Mouse (Mus musculus) kidney, adult 10 weeks (tissue): ENCODE data around the gene 1700003E16Rik. TPM values are rescaled to one million over a fixed set of nuclear protein-coding genes. Genes with fewer than 3 reads are reported as not detected.

Experiments
- polyA plus RNA-seq: library from polyadenylated mRNA; stranded (reverse); fragments of 350-450 nt; fragmentation: Illumina TruSeq; extraction: RNeasy Lipid Tissue Mini Kit (QIAGEN cat#74804); gene quantifications from one replicate; pipeline ENCODE4 v1.2.3, GENCODE M21; 2014; ENCODE audit warnings: low read depth, low replicate concordance

Gene 1700003E16Rik
- not detected for polyA plus RNA-seq

DNA sequence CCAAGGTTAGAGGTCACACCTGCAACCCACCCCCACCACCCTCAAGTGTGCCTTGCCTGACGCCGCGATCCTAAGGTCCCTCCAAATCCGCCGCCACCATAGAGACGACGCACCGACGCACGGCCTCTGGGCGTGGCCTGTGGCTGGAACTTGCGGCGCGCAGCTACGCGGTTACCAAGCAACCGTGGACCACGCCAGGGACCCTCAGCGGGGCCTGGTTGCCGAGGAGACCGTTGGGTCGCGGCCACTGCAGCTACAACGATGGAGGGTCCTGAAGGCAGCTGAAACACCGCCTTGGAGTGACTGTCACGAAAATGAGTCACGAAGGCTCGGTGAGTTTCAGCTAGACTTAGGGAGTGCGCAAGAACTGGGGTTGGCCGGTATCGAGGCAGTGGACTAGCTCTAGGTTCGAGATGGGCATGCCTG is at the start of gene 1700003E16Rik, which contains the start of gene Wdr54:
TSS of gene 1700003E16Rik (plus strand) at position 146 of the 426 bp plus-strand sequence.
TSS of gene Wdr54 (minus strand) at position 139 of the 426 bp plus-strand sequence.

DNA sequence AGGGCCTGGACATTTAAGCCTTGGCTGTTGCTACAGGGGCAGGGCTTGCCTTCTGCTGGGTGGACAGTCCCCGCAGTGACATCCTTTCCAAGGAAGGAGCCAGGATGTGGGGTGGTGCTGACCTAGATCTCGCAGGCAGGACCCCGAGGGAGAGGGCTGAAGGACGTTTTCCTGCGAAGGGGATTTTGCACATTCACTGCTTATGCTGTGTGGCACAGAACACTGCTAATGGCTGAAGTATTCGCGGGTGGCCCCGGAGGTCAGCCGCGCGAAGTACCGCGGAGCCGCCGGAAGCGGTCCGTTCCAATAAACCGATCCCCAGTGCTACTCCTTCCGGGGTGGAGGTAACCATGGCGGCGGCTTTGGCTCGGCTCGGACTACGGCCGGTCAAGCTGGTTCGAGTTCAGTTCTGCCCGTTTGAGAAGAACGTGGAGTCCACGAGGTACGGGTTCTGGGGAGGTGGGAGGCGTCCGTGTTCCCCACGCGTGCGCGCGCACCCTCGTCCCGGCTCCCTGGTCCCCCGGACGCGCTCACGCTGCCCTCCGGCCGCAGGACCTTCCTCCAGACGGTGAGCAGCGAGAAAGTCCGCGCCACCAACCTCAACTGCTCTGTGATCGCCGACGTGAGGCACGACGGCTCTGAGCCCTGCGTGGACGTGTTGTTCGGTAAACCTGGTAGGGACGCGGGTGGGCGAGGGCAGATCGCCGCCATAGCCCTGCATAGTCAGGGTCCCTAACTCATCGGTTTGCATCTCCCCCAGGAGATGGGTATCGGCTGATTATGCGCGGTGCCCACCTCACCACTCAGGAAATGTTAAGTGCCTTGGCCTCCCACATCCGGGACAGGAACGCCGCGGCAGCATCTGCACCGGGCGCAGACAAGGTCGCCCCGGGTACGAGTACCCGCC is 47.2 kb upstream of the 1700003E16Rik start, which contains the start of gene Mrpl53:
TSS of gene Mrpl53 (plus strand) at position 279 of the 907 bp plus-strand sequence.

DNA sequence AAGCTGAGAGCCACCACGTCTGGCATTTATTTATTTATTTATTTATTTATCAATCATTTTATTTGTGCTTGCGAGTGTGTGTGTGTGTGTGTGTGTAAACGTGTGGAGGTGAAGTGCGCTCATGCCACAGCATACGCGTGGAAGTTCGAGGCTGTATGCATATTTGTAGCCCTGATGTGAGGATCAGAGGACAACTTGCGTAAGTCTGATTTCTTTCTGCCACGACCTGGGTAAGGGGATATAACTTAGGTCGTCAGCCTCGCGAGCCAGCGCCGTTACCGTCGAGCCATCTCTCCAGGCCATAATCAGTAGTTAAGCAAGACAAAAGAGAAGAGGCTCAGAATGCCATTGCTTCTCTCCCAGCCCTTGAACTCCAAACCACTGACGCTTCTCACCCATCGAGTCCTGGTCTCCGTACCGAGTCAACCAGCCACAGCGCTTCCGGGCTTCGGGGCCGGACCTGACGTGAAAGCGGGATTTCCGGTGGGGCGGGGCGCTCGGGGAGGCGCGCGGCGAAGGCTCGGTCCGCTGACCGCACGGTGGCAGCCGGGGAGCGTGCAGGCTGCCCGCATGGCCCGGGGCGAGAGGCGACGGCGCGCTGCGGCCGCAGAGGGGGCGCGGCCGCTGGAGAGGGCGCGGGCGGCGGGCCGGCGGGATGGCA is 41.1 kb upstream of the 1700003E16Rik start, which contains the start of gene Mogs:
TSS of gene Mogs (plus strand) at position 486 of the 661 bp plus-strand sequence.

GRCm38 (mm10) chr6:83120930-83121862 is 35.0 kb upstream of the 1700003E16Rik start, which contains the start of gene Wbp1:
Gene Wbp1, minus strand, starts transcription at chr6:83121559.

GRCm38 (mm10) chr6:83125331-83125730 is 30.9 kb upstream of the 1700003E16Rik start, which contains the start of gene Ino80b:
Gene Ino80b, minus strand, starts transcription at chr6:83125431.

GRCm38 (mm10) chr6:83134951-83135513 is 21.2 kb upstream of the 1700003E16Rik start, which contains the start of gene Rtkn:
Gene Rtkn, plus strand, starts transcription at chr6:83135463.

DNA sequence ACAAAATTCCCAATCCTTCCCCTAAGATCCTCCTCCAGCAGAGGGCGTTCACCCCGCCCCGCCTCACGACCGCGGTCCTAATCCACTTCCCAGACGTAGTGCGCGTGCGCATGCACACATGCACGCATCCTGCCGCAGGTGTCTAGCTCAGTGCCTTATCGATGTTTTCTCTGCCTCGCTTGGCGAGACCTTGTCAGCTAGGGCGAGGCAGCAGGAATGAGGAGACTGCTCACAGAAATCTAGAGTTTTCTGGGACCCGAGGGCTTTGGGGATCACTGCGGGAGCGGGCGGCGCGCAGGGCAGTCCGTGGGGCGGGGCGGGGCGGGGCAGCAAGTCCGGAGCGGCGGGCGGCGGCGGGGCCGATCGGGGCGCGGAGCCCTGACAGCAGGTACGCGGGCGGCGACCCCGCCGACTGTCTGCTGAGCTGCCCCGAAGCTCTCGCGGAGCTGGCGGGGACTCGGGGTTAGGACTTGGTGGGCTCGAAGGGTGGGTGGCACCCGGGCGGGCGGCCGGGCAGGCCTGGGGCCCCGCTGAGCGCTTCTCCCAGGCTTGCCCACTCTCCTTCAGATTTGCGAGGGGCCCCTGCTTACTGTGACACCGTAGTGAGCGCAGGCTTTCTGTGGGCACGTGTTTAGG is 9.5 kb downstream of the 1700003E16Rik start, which contains the start of gene Dctn1:
TSS of gene Dctn1 (plus strand) at position 314 of the 636 bp plus-strand sequence.

Other genes with a start within 250 kb of the 1700003E16Rik start
- gene Sema4f, start 216.6 kb upstream of the 1700003E16Rik start, polyA plus RNA-seq: not detected
- gene M1ap, start 209.5 kb upstream of the 1700003E16Rik start, polyA plus RNA-seq: not detected
- gene Dok1, start 122.9 kb upstream of the 1700003E16Rik start, polyA plus RNA-seq: not detected
- gene Loxl3, start 122.2 kb upstream of the 1700003E16Rik start, polyA plus RNA-seq: 1.3 TPM
- gene Aup1, start 101.9 kb upstream of the 1700003E16Rik start, polyA plus RNA-seq: 3.8 TPM
- gene Htra2, start 101.1 kb upstream of the 1700003E16Rik start, polyA plus RNA-seq: 1.8 TPM
- 0.61 TPM for gene Dqx1, start 98.6 kb upstream of the 1700003E16Rik start, polyA plus RNA-seq
- gene Tlx2, start 86.1 kb upstream of the 1700003E16Rik start, polyA plus RNA-seq: not detected
- 3.8 TPM for gene Pcgf1, start 78.5 kb upstream of the 1700003E16Rik start, polyA plus RNA-seq
- gene Lbx2, start 70.0 kb upstream of the 1700003E16Rik start, polyA plus RNA-seq: not detected
- gene Ccdc142, start 54.8 kb upstream of the 1700003E16Rik start, polyA plus RNA-seq: not detected
- gene Gm42688, start 54.8 kb upstream of the 1700003E16Rik start, polyA plus RNA-seq: 0.53 TPM
- gene Mrpl53, start 47.4 kb upstream of the 1700003E16Rik start, polyA plus RNA-seq: 50.2 TPM
- 2.3 TPM for gene Mogs, start 40.9 kb upstream of the 1700003E16Rik start, polyA plus RNA-seq
- gene Wbp1, start 34.8 kb upstream of the 1700003E16Rik start, polyA plus RNA-seq: 2.1 TPM
- not detected for gene Ino80b, start 31.0 kb upstream of the 1700003E16Rik start, polyA plus RNA-seq
- 0.24 TPM for gene Rtkn, start 20.9 kb upstream of the 1700003E16Rik start, polyA plus RNA-seq
- gene Wdr54, start within 50 bp of the 1700003E16Rik start, polyA plus RNA-seq: not detected
- gene Dctn1, start 9.5 kb downstream of the 1700003E16Rik start, polyA plus RNA-seq: 10.8 TPM
- 0.65 TPM for gene Slc4a5, start 63.4 kb downstream of the 1700003E16Rik start, polyA plus RNA-seq
- 3.4 TPM for gene Mthfd2, start 169.5 kb downstream of the 1700003E16Rik start, polyA plus RNA-seq
- gene Mob1a, start 169.6 kb downstream of the 1700003E16Rik start, polyA plus RNA-seq: 94.8 TPM
- 118 TPM for gene Bola3, start 192.7 kb downstream of the 1700003E16Rik start, polyA plus RNA-seq